Mouse (Mus musculus): ENCODE results near the gene Arl5b.

- TF ChIP-seq ZC3H11A (IDR thresholded peaks at IDR 0.05; ENCODE audit: borderline replicate concordance, low read depth, low read length) (no peak), ZNF384 (IDR thresholded peaks at IDR 0.05; ENCODE audit: low read depth, low read length) (no peak), CHD2 (IDR thresholded peaks at IDR 0.05; ENCODE audit: low read depth, low read length) (no peak), HCFC1 (IDR thresholded peaks at IDR 0.05; ENCODE audit: borderline replicate concordance, insufficient read depth, low read length) (no peak), MAFK (IDR thresholded peaks at IDR 0.05; ENCODE audit: insufficient read depth, low read depth, low read length) (no peak)
These were observed 38.1 kb downstream of the Arl5b start for GRCm38 (mm10) chr2:15087308-15087707.

Data from ES-E14 (cell line).